Mouse (Mus musculus) CD4-positive, CD25-positive, alpha-beta regulatory T cell, adult 9 weeks (primary cell): Measurements from ENCODE around the gene Gosr1. TPM values are rescaled to one million over a fixed set of nuclear protein-coding genes. Genes with fewer than 3 reads are reported as not detected.

Source experiments
- polyA plus RNA-seq: library from polyadenylated mRNA; unstranded; fragments of 100-300 nt; shearing (Covaris generic); gene quantifications from one replicate; pipeline ENCODE4 v1.2.1, GENCODE M21; 2017

The Gosr1 gene
- polyA plus RNA-seq: 82.0 TPM

GRCm38 (mm10) chr11:76763053-76763740 is at the start of gene Gosr1:
TSS of gene Gosr1 (minus strand) at chr11:76763579.

GRCm38 (mm10) chr11:76679508-76679907 is 83.9 kb downstream of the Gosr1 start, which contains the start of gene Trarg1:
TSS of gene Trarg1 (plus strand) at chr11:76679808.

Other genes with a start within 250 kb of the Gosr1 start
- gene Abr, start 141.3 kb downstream of the Gosr1 start, polyA plus RNA-seq: 24.9 TPM
- gene Bhlha9, start 91.1 kb downstream of the Gosr1 start, polyA plus RNA-seq: not detected
- gene Trarg1, start 83.8 kb downstream of the Gosr1 start, polyA plus RNA-seq: not detected
- gene Cpd, start 83.4 kb upstream of the Gosr1 start, polyA plus RNA-seq: 1.7 TPM
- gene Tmigd1, start 138.6 kb upstream of the Gosr1 start, polyA plus RNA-seq: 0.89 TPM
- 91.7 TPM for gene Blmh, start 161.2 kb upstream of the Gosr1 start, polyA plus RNA-seq
- 0.12 TPM for gene Slc6a4, start 235.0 kb upstream of the Gosr1 start, polyA plus RNA-seq